Mouse (Mus musculus) ES-E14 (cell line): Measurements from ENCODE around the gene Zfp970. TPM values are rescaled to one million over a fixed set of nuclear protein-coding genes. Genes with fewer than 3 reads are reported as not detected.
A peak's percentile ranks its signal among the peaks of the same experiment; 100 is the strongest.
"Not testable (repeated sequence)": the region's sequence is repeated elsewhere in the genome, so short reads cannot be mapped to it uniquely, and the experiment has no call there.

Experiments
- DNase-seq: peaks from one replicate; pipeline ENCODE4 v3.0.0-alpha.2; 2013; ENCODE audit warnings: low read depth, low spot score
- H3K27ac ChIP-seq: 2 replicates; pipeline ENCODE4 v1.5.1; 2012; ENCODE audit warnings: low read depth, mild to moderate bottlenecking, low read length, moderate library complexity, mixed read lengths; ENCODE audit not compliant: poor library complexity, insufficient read depth, severe bottlenecking
- H3K36me3 ChIP-seq: 2 replicates; pipeline ENCODE4 v1.6.1; 2012; ENCODE audit warnings: mild to moderate bottlenecking, low read length, moderate library complexity, mixed read lengths; ENCODE audit not compliant: control insufficient read depth, poor library complexity, insufficient read depth, severe bottlenecking
- H3K4me1 ChIP-seq, 2 experiments: fragments of 150-350 bp in 1 of 2; sonication (generic) in 1 of 2; 2 replicates each; pipeline ENCODE4 v1.6.1; 2012; ENCODE audit warnings: low read length in 2 of 2, mild to moderate bottlenecking in 1 of 2, mixed read lengths in 1 of 2; ENCODE audit not compliant: control insufficient read depth in 2 of 2, insufficient read depth in 2 of 2, poor library complexity in 1 of 2
- H3K4me3 ChIP-seq, 2 experiments: fragments of 150-350 bp in 1 of 2; sonication (generic) in 1 of 2; 2 replicates each; pipeline ENCODE4 v1.5.1; 2012; ENCODE audit warnings: low read length in 2 of 2, low read depth in 1 of 2, mild to moderate bottlenecking in 1 of 2, mixed read lengths in 1 of 2; ENCODE audit not compliant: insufficient read depth in 1 of 2, poor library complexity in 1 of 2, severe bottlenecking in 1 of 2
- H3K9ac ChIP-seq: 2 replicates; pipeline ENCODE4 v1.6.1; 2012; ENCODE audit warnings: low read depth, mild to moderate bottlenecking, low read length, mixed read lengths; ENCODE audit not compliant: poor library complexity, insufficient read depth, severe bottlenecking
- H3K9me3 ChIP-seq: fragments of 150-350 bp; sonication (generic); 2 replicates; pipeline ENCODE4 v1.6.1; 2012; ENCODE audit warnings: low read depth, mild to moderate bottlenecking, low read length; ENCODE audit not compliant: control insufficient read depth, insufficient read depth
- in situ Hi-C, 2 experiments: fragments of 600-800 bp; cut with MboI; formaldehyde crosslinking; loops; one replicate each; pipeline ENCODE4 v1.15.1; 2025; ENCODE audit warnings: low sequenced_read_pairs in 2 of 2, inconsistent platforms in 1 of 2; ENCODE audit not compliant: unreplicated experiment in 2 of 2
- total RNA-seq: library from RNA; depleted of rRNA; stranded (reverse); fragments of 300-350 nt; gene quantifications from 2 replicates; pipeline ENCODE4 v1.2.3, GENCODE M21; 2012; rRNA removed

The Zfp970 gene
- total RNA-seq, result 31.7 and 32.7 TPM in 2 replicates

GRCm38 (mm10) chr2:177464676-177465075 is at the start of gene Zfp970:
TSS of gene Zfp970 (plus strand) at chr2:177464733.
- H3K9ac ChIP-seq, result peak within 1 kb of the TSS; percentile 53
- DNase-seq, H3K36me3 ChIP-seq, H3K27ac ChIP-seq, H3K4me1 ChIP-seq, H3K9me3 ChIP-seq, in situ Hi-C loops: not testable (repeated sequence)
- peak within 1 kb of the TSS; percentile 69 to 73 for H3K4me3 ChIP-seq

GRCm38 (mm10) chr2:177468222-177468621 is 3.7 kb downstream of the Zfp970 start:
- H3K4me1 ChIP-seq, H3K9me3 ChIP-seq, DNase-seq, H3K4me3 ChIP-seq, H3K9ac ChIP-seq, in situ Hi-C loops, H3K27ac ChIP-seq, H3K36me3 ChIP-seq: not testable (repeated sequence)

GRCm38 (mm10) chr2:177472261-177472660 is 7.7 kb downstream of the Zfp970 start:
- in situ Hi-C loops, H3K4me1 ChIP-seq, H3K9me3 ChIP-seq: not testable (repeated sequence)

GRCm38 (mm10) chr2:177481971-177482370 is 17.4 kb downstream of the Zfp970 start:
- DNase-seq, H3K27ac ChIP-seq, in situ Hi-C loops, H3K36me3 ChIP-seq, H3K9me3 ChIP-seq, H3K4me3 ChIP-seq, H3K9ac ChIP-seq, H3K4me1 ChIP-seq: not testable (repeated sequence)

More at GRCm38 (mm10) chr2:177472261-177472660, 7.7 kb downstream of the Zfp970 start:
- not testable (repeated sequence) for H3K9ac ChIP-seq, H3K36me3 ChIP-seq, H3K4me3 ChIP-seq, H3K27ac ChIP-seq, DNase-seq

- H3K9ac ChIP-seq, in situ Hi-C loops, H3K36me3 ChIP-seq, H3K4me3 ChIP-seq, H3K9me3 ChIP-seq, H3K4me1 ChIP-seq, DNase-seq, H3K27ac ChIP-seq: not testable (repeated sequence)
These were observed 18.9 kb downstream of the Zfp970 start for GRCm38 (mm10) chr2:177483238-177483948.

GRCm38 (mm10) chr2:177498067-177498466 is 33.5 kb downstream of the Zfp970 start, which contains the start of gene Gm14403:
TSS of gene Gm14403 (plus strand) at chr2:177498215.
- H3K9me3 ChIP-seq, H3K36me3 ChIP-seq, H3K27ac ChIP-seq, H3K4me1 ChIP-seq, in situ Hi-C loops: not testable (repeated sequence)
- H3K4me3 ChIP-seq, result peak within 1 kb of the TSS; percentile 72 to 83
- H3K9ac ChIP-seq, result peak within 1 kb of the TSS; percentile 78
- peak; percentile 26 for DNase-seq

GRCm38 (mm10) chr2:177499182-177499581 is 34.6 kb downstream of the Zfp970 start:
- H3K9ac ChIP-seq, in situ Hi-C loops, DNase-seq, H3K4me1 ChIP-seq, H3K9me3 ChIP-seq, H3K4me3 ChIP-seq, H3K36me3 ChIP-seq, H3K27ac ChIP-seq: not testable (repeated sequence)

GRCm38 (mm10) chr2:177505211-177505719 is 40.7 kb downstream of the Zfp970 start:
- in situ Hi-C loops, DNase-seq, H3K36me3 ChIP-seq, H3K9ac ChIP-seq, H3K4me1 ChIP-seq, H3K9me3 ChIP-seq, H3K27ac ChIP-seq, H3K4me3 ChIP-seq: not testable (repeated sequence)
